Mouse (Mus musculus): ENCODE data around the gene Otud3.
"Not testable (repeated sequence)": the region's sequence is repeated elsewhere in the genome, so short reads cannot be mapped to it uniquely, and the experiment has no call there.

The Otud3 gene

GRCm38 (mm10) chr4:138913797-138914196 lies at the start of gene Otud3:
Gene Otud3, minus strand, starts transcription at chr4:138913945.
- DNase-seq (ENCODE audit: low spot score) = peak; percentile 91

- DNase-seq (ENCODE audit: low spot score) = no peak
Measured at GRCm38 (mm10) chr4:138962719-138963118, 49.0 kb upstream of the Otud3 start.

- DNase-seq (ENCODE audit: low spot score) = no peak
Measured at GRCm38 (mm10) chr4:138959926-138960325, 46.2 kb upstream of the Otud3 start.

- DNase-seq (ENCODE audit: low spot score) = no peak
Measured at GRCm38 (mm10) chr4:138959120-138959519, 45.4 kb upstream of the Otud3 start.

- DNase-seq (ENCODE audit: low spot score) = no peak
Measured at GRCm38 (mm10) chr4:138958612-138959011, 44.9 kb upstream of the Otud3 start.

- DNase-seq (ENCODE audit: low spot score) = no peak
Measured at GRCm38 (mm10) chr4:138948257-138948656, 34.5 kb upstream of the Otud3 start.

- peak; percentile 63 for DNase-seq (ENCODE audit: low spot score)
Measured at GRCm38 (mm10) chr4:138943730-138944129, 30.0 kb upstream of the Otud3 start.

GRCm38 (mm10) chr4:138941966-138942365 lies 28.2 kb upstream of the Otud3 start:
- no peak for DNase-seq (ENCODE audit: low spot score)

GRCm38 (mm10) chr4:138941401-138941800 lies 27.7 kb upstream of the Otud3 start:
- no peak for DNase-seq (ENCODE audit: low spot score)

GRCm38 (mm10) chr4:138939481-138939880 lies 25.7 kb upstream of the Otud3 start:
- no peak for DNase-seq (ENCODE audit: low spot score)

- no peak for DNase-seq (ENCODE audit: low spot score)
Measured at GRCm38 (mm10) chr4:138938495-138939269, 24.9 kb upstream of the Otud3 start.

- DNase-seq (ENCODE audit: low spot score) = no peak
Measured at GRCm38 (mm10) chr4:138934456-138935145, 20.9 kb upstream of the Otud3 start.

GRCm38 (mm10) chr4:138933862-138934261 lies 20.1 kb upstream of the Otud3 start:
- no peak for DNase-seq (ENCODE audit: low spot score)

- DNase-seq (ENCODE audit: low spot score) = no peak
Measured at GRCm38 (mm10) chr4:138925561-138925960, 11.8 kb upstream of the Otud3 start.

GRCm38 (mm10) chr4:138922131-138922459 lies 8.3 kb upstream of the Otud3 start:
- DNase-seq (ENCODE audit: low spot score) = peak; percentile 77

- no peak for DNase-seq (ENCODE audit: low spot score)
Measured at GRCm38 (mm10) chr4:138921254-138922130, 7.7 kb upstream of the Otud3 start.

GRCm38 (mm10) chr4:138917282-138917681 lies 3.5 kb upstream of the Otud3 start:
- DNase-seq (ENCODE audit: low spot score) = no peak

GRCm38 (mm10) chr4:138913141-138913787 lies 481 bp downstream of the Otud3 start:
- DNase-seq (ENCODE audit: low spot score) = no peak

GRCm38 (mm10) chr4:138905624-138906337 lies 8.0 kb downstream of the Otud3 start:
- DNase-seq (ENCODE audit: low spot score) = no peak

GRCm38 (mm10) chr4:138899361-138899760 lies 14.4 kb downstream of the Otud3 start:
- no peak for DNase-seq (ENCODE audit: low spot score)

GRCm38 (mm10) chr4:138893789-138894188 lies 20.0 kb downstream of the Otud3 start:
- DNase-seq (ENCODE audit: low spot score) = not testable (repeated sequence)

All from ovary, adult 18-20 months (tissue).